Mouse (Mus musculus): ENCODE results near the gene Zbtb7b.

Gene Zbtb7b

DNA sequence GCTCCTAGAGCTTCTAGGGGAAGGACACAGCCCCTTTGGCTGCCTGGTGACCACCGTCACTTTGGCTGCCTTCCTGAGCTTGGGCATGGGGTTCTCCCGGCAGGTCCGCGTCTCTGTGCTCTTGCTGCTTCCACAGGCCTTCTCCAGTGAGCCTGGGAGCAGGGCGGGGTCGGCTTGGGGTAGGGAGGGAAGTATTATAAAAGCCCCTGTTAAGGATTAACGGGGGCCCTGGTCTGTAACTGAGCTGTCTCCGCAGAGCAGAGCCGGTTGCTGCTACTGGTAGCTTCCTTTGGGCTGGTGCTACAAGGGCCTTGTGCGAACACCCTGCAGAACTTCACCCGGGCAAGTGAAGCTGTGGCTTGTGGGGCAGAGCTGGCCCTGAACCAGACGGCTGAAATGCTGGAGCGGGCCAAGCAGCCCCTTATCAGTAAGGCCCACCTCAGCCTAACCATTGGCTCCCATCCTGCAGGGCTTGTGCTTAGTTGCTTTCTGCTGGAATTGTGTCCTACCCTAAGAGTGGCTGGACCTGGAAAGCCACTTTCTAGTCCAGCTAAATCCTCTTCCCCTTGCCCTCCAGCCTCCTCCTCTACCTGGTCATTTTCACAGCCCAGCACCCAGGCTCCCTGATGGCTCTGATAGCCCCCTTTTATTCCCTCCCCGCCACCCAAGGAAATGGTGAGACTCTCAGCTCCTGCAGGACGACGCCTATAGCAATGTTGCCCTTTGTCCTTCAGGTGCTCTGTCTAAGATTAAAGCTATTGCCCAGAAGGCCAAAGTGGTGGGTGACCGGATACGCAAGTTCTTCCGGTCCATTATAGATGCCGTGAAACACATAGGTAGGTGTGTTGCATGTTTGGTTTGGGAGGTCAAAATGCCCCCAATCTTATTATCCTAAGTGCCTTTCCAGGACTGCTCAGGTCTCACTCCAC is 28.8 kb downstream of the Zbtb7b start:
- DNase-seq (ENCODE audit: low read depth, low spot score), result no peak

DNA sequence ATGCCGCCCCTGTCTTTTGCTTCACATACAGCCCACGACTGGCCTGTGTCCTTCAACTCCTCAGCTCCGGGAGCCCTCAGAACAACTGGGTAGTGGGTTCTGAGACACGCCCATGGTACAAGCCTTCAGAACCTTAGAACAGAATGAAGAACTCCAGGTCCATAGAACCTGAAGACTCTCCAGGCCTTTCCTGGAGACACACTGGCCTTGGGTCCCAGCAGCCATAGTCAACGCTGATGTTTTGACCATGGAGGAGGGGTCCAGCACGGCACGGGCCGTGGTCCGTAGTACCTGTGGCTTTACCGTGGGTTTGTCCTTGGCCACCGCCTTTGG is 29.5 kb downstream of the Zbtb7b start, which contains the start of gene Dcst1:
TSS of gene Dcst1 (minus strand) at position 101 of the 333 bp plus-strand sequence.
- no peak for DNase-seq (ENCODE audit: low read depth, low spot score)

DNA sequence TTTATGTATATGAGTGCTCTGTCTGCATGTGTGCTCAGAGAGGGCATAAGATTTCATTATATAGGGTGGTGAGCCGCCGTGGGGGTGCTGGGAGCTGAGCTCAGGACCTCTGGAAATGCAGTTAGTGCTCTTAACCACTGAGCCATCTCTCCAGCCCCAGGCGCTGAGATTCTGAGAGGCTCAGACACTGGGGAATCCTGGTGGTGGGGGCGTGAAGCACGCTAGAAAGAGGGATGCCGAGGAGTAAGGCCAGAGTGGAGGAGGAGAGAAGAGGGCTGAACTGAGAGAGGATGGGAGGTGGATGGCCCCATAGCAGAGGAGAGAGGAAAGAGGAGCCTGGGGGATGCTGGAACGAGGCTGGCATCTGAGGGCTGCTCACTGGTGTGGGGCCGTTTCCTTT is 29.9 kb downstream of the Zbtb7b start:
- DNase-seq (ENCODE audit: low read depth, low spot score), result no peak

DNA sequence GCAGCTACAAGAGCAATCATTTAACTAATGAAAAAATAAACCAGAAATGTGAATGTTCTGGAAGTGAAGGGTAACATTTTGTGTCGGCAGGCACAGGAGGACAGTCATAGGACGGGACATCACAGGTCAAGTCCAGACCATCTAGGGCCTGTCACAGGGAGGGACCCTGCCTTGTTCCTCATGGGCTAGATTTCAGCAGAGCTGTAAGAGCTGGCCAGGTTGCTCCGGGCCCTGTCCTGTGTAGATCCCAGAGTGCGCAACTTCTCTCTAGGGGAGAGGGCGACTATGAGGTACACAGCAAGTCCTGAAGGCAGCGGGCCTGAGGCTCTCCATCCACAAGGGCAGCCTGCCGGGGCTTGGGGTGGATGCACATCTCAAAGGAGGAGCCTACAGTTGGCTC is 32.9 kb downstream of the Zbtb7b start, which contains the start of gene Dcst2:
TSS of gene Dcst2 (plus strand) at position 301 of the 400 bp plus-strand sequence.
- DNase-seq (ENCODE audit: low read depth, low spot score), result no peak

DNA sequence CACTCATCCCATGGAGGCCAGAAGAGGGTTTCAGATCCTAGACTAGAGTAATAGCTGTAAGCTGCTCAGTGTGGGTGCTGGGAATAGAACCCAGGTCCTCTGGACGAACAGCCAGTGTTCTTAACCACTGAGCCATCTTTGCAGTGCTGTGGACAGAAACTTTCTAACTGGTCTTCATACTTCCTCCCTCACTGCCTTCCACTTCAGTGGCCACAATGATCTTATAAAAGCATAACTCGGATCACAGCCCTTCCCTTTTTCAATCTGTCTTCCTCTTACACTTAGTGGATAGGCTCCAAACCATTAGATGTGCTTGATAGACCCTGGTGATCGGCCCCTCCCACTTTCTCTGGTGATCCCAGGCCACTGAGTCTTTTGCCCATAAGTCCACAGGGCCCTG is 34.3 kb downstream of the Zbtb7b start:
- no peak for DNase-seq (ENCODE audit: low read depth, low spot score)

DNA sequence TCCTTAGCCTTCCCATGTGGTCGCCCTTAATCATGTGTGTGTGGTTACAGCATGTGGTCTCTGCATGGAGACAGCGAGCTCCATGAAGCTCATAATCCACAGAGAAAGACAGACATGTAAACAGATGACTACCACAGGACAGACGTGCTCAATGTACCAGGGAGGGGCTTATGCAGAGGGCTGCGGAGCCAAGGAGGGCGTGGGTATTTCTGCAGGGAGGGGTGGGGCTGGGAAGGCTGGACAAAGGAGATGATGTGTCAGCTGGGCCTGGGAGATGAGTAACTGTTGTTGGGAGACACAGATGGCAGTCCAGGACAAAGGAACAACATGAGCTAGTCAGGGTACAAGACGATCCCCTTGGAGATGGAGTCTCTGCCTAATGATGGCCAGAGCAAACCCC is 34.9 kb downstream of the Zbtb7b start:
- no peak for DNase-seq (ENCODE audit: low read depth, low spot score)

DNA sequence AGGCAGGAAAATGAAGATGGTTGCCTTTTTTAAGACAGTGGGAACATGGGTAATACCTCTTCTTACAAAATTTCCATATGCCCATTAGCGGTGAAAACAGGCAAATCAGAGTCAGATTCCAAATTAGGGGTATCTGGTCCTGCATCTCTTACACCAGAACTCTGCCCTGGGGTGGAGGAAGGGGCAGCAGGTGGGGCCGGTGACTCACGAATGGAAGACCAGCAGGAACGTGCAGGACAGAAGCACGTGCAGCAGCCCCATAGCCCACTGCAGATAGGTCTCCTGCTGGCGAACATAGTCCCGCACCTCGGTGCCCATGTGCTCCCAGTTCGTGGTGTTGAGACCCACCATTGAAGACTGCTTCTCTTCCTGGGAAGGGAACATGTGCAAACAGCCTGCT is 38.5 kb downstream of the Zbtb7b start:
- DNase-seq (ENCODE audit: low read depth, low spot score), result no peak

DNA sequence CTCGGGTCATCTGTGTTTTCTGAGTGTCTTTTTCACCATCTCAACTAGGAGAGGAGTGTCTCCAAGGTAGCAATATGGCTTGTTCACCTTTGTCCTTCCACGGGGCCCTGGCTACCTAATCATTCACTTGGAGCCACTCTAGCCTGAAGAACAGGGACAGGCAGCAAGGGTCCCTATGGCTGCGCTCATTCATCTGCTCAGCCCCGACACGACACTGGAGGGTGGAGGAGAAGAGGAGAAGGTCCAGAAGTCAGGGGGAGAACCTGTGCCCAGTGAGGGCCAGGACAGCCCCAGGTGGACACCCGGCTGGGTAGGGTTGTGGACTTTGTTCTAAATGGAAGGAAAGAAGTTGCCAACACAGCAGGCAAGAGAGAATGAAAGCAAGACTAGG is 39.1 kb downstream of the Zbtb7b start:
- no peak for DNase-seq (ENCODE audit: low read depth, low spot score)

DNA sequence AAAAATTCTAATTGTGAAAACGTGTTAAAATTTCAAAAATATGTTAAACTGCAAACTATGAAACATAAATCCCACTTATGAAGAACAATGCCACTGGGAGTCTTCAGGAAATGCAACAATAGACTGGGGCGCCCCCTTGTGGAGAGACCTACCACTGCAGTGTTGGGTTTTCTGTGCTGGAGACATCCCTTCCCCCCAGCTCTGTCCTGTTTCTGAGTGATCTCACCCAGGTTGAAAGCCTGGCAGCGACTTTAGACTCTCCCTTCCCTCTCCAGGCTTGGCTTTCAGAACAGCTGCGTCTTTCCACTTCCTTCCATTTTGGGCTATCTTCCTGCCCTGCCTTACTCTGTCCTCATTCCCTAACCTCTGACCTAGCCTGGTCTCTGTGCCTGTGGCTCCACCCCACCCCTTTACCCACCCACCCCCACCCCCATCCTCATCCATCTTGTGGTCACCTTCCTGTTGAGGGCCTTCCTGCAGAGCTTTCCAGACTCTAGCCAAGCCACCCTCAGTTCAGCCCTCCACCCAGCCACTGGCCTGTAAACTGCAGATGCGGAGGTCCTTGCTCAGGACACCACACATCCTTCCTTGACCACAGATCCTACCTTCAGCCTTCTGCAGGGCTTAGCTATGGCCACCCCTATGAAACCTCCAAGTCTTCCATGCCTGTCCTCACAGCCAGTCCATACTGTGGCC is 39.6 kb downstream of the Zbtb7b start:
- peak; percentile 82 for DNase-seq (ENCODE audit: low read depth, low spot score)

DNA sequence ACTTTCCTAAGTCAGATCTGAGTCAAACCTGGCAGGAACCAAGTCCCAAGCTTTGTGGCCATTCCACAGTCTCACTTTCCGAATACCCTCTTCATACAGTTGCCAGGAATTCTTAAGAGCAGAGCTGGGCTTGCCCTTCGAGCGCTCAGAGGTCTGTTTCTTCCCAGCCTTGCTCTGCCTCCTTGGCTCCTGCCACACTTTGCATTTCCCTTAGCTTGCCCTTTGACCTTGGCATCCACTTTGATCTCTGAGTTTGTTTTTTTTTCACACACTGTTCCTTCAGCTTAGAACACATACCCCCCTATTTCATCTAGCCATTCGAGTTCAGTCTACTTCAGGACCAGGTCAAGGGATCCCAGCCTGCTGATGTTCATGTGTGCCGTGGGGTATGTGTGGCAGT is 43.3 kb downstream of the Zbtb7b start:
- no peak for DNase-seq (ENCODE audit: low read depth, low spot score)

DNA sequence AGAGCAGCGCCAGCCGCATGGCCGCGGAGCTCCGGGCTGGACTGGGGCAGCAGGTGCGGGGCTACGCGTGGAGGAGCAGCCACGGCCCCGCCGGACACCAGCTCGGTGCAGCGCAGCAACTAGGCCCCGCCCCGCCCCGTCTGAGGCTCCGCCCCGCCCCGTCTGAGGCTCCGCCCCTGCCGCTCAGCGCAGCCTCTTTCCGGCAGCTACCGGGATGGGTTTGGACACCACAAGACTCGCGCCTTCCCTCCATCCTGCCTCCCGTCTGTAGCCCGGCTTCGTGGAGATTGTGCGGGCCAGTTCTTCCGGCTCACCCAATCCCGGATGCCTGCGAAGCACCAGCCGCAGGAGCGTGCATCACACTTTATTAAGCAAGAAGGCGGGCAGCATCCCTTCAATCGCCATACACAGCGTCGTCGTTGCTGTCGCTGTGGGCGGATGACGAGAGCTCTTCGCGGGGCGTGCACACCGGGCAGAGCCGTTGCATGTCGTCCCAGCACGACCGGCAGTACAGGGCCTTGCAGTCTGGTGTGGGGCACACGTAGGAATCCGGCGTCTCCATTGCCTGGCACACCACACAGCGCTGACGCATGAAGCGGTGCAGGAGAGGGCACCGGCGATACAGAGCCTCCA is 44.6 kb downstream of the Zbtb7b start, which contains the start of gene Adam15:
TSS of gene Adam15 (minus strand) at position 128 of the 633 bp plus-strand sequence.
- DNase-seq (ENCODE audit: low read depth, low spot score), result peak; percentile 81

DNA sequence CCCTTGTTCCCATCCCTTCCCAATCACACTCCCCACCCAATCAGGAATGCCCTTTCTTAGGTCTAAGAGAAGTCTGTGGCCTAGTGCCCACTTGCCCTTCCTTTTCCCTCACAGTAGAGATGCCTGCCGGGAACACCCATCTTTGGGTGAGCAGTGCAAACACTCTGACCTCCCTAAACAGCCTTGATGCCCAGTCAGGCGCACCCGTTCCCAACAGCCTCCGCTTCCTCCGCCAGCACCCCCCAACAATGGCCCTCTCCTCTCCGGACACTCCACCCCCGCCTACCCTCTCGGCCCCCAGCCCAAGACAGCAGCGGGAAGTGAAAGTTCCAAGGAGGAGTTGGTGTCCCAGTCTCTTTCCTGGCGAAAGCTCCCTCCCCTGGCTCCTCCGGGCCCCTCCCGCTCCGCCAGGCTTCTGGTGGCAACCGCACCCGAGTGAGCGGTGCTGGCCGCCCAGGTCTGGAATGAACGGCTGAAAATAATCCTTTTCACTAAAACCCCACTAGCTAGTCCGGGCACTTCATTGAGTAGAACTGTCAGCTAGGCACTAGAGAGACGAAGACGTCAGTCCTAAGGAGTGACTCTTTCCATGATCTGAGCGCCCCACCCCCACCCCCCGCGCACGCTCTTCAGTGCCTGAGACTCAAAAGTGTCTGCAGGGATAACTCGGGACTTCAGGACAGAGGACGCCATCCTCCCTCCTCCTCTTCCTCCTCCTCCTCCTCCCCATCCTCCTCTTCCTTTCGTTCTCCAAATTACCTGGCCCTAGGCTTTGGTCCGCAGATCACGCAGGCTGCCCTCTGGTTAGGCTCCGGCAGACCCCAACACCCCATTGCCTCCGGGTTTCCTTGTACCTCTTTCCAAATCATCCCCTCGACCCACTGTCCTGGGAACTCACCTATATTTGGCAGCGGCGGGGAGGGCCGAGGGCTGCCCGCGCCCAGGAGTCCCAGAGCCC is 45.4 kb downstream of the Zbtb7b start:
- no peak for DNase-seq (ENCODE audit: low read depth, low spot score)

DNA sequence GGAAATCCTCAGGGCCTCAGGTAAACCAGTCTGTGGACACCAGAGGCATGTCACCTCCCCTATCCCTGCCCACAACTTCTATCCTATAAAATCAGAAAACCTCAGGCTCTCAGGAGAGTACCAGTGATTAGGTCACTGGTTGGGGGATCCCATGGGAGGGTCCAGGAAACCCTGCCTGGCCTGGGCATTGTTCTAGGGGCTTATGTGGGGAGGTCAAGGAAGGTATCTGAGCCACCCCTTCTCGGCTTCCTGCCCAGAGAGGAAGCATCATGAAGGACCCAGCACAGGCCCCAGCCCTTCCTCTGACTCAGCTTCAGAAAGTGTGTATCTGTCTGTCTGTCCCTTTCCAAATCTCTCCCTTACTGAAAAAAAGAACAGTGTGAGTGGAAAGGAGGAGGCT is 46.7 kb downstream of the Zbtb7b start:
- no peak for DNase-seq (ENCODE audit: low read depth, low spot score)

DNA sequence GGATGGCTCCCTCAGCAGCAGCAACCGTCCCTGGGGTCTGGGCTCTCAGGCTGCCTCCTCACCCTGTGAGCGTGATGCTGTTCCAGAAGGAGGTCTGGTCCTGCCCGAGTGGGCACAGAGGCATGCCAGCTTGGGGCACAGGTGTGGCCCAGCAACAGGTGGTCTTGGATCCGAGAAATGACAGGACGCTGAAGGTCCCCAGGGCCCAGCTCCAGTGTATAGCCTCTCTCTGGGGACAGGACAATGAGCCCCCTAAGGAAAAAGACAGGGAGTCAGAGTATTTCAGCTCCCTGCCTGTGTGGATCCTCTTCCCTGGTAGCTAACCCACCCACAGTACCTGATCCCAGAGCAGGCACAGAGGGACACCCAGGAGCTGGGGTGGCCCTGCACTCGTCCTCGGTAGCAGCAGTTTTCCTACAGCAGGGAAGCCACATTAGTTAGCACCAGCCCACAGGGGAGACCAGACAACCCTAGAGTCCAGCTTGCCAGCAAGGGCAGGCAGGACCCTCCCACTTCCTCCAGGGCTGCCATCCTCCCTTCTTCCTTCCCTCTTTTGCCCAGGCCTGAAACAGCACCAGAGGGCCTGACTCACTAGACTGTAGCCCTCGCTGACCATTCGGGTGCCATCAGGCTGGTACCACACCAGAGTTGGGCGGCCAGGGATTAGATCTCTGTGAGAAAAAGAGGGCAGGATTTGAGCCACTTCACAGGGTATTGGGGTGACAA is 47.6 kb downstream of the Zbtb7b start:
- no peak for DNase-seq (ENCODE audit: low read depth, low spot score)

DNA sequence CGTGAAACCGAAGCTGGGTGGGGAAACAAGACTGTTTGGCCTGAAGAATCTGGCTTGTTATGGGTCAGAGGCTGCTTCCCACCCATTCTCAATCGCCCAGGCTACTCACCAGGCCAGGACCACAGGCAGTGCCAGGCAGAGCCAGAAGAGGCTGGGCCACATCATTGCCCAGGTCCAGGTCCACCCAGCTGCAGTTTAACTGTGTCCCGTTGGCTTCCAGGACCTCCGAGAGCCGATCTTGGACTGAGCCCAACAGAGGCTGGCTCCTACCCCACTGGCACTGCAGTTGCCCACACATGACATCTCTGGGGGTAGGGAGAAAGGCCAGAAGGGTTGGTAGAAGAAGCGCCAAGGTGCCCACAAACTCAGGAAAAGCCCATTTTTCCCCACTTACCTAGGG is 51.3 kb downstream of the Zbtb7b start:
- DNase-seq (ENCODE audit: low read depth, low spot score), result no peak

DNA sequence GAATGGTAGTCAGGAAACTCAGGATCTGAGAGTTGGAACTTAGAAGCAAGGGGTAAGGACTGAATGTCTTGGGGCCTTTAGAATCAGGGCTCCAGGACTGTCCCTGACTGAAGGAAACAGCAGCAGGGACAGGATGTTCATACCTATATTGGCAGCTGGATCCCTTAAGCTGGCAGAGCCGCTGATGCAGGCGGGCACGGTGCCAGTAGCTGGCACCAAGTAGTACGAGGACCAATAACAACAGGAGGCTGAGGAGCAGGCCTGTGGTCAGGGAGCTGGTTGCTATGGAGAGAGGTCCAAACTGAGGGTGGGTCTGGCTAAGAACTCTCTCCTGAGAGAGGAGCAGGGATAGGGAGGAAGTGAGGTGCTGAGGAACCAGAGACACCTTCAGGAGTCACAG is 52.8 kb downstream of the Zbtb7b start:
- DNase-seq (ENCODE audit: low read depth, low spot score), result no peak

DNA sequence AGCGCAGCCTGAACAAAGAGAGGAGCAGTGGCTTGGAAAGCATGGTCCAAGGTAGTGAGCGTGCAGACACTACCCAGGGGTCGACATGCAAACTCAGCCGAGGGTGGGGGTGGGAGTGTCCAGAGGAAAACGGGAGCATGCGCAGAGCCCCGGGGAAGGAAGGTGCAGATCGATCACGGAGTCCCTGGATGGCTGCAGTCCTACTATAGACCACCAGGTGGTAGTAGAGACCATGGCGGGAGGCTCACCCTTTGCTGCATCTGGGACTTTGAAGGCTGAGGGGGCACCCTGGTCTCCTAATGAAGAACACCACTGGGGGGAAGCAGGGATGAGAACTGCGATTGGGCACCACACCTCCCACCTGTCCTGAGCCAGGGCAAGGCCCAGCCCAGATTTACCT is 54.1 kb downstream of the Zbtb7b start:
- peak; percentile 91 for DNase-seq (ENCODE audit: low read depth, low spot score)

DNA sequence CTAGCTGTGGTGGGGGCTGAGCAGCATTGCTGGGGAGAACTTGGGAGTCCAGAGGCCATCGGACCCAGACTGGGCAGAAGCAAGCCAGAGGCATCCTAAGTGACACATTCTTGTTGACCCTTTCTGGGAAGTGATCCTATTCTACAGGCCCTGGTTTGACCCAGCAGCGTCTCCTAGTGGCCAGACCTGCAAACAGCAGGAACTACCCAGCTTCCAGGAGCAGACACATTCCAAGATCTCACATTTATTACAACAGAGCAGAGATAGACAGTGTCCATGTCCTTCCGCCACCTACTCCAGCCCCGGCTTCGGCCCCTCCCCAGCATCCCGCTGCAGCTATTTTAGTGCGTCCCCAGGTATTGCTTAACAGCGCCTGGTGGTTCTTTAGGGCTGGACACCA is 55.2 kb downstream of the Zbtb7b start:
- DNase-seq (ENCODE audit: low read depth, low spot score), result peak; percentile 91

DNA sequence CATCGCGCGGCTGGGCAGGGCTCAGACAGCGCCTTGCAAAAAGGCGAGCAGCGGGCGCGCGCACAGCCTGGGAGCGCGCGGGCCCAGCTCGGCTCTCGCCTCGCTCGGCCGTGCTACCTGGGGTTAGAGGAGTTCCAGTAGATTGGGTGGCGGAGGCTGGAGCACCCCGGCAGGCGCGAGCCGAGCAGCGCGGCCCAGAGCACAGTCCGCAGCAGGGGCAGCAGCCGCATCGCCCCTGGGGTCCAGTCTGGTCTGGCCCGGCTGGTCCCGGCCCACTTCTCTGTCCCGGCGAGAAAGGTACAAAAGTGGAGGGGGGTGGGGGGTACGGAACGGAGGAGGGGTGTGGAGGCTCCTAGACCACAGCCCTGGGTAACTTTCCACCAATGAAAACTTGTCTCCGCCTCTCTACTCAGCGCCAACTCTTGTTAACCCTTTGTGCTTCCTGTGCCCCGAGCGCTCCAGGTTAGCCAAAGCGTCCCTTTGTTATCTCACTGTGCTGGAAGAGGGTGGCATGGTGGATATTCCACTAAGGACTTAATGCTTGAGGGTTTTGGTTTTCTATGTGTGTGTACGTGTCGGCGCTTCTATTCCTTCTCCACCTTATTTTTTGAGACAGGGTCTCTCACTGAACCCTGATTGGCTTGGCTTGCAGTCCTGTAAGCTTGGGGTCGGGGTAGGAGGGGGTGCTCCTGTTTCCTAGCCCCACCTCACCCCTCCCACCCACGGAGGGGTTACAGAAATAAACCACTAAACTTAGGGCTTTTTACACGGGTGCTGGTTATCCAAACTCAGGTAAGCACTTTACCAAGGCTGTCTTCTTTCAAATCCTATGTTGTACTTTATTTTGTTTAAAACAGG is 56.6 kb downstream of the Zbtb7b start, which contains the start of gene Efna4:
TSS of gene Efna4 (minus strand) at position 308 of the 858 bp plus-strand sequence.
- peak; percentile 88 for DNase-seq (ENCODE audit: low read depth, low spot score)

Data from mesoderm, embryonic 11.5 days (tissue).